Mouse (Mus musculus) thymus, postnatal 36 days (tissue): Measurements from ENCODE around the gene Mical2.
A peak's percentile ranks its signal among the peaks of the same experiment; 100 is the strongest.

Experiments used
- DNase-seq, 2 experiments: peaks; one replicate each; pipeline ENCODE4 v3.0.0; 2022; ENCODE audit warnings: mixed read lengths in 2 of 2

Mical2 gene

GRCm38 (mm10) chr7:112225615-112226262 lies at the start of gene Mical2:
Mical2 (plus strand) TSS chr7:112225856.
- DNase-seq: peak; percentile 75 to 84

- no peak for DNase-seq
Measured at GRCm38 (mm10) chr7:112176627-112177026, 49.0 kb upstream of the Mical2 start.

GRCm38 (mm10) chr7:112180235-112180705 lies 45.4 kb upstream of the Mical2 start:
- DNase-seq: peak; percentile 61 to 65

GRCm38 (mm10) chr7:112183258-112183841 lies 42.3 kb upstream of the Mical2 start:
- peak; percentile 81 to 83 for DNase-seq

GRCm38 (mm10) chr7:112184519-112185225 lies 41.0 kb upstream of the Mical2 start:
- DNase-seq: no peak

GRCm38 (mm10) chr7:112185226-112185745 lies 40.4 kb upstream of the Mical2 start:
- no peak for DNase-seq

- no peak for DNase-seq
Measured at GRCm38 (mm10) chr7:112186871-112187270, 38.8 kb upstream of the Mical2 start.

GRCm38 (mm10) chr7:112187536-112188459 lies 37.9 kb upstream of the Mical2 start:
- DNase-seq: no peak

GRCm38 (mm10) chr7:112192237-112192636 lies 33.4 kb upstream of the Mical2 start:
- no peak for DNase-seq

GRCm38 (mm10) chr7:112192778-112193177 lies 32.9 kb upstream of the Mical2 start:
- no peak for DNase-seq

- no peak for DNase-seq
Measured at GRCm38 (mm10) chr7:112194286-112194685, 31.4 kb upstream of the Mical2 start.

GRCm38 (mm10) chr7:112197461-112197860 lies 28.2 kb upstream of the Mical2 start:
- no peak for DNase-seq

GRCm38 (mm10) chr7:112199343-112199742 lies 26.3 kb upstream of the Mical2 start:
- no peak for DNase-seq

GRCm38 (mm10) chr7:112200761-112201160 lies 24.9 kb upstream of the Mical2 start:
- no peak for DNase-seq

GRCm38 (mm10) chr7:112202194-112202593 lies 23.5 kb upstream of the Mical2 start:
- no peak for DNase-seq

- no peak for DNase-seq
Measured at GRCm38 (mm10) chr7:112202843-112203242, 22.8 kb upstream of the Mical2 start.

GRCm38 (mm10) chr7:112203937-112204336 lies 21.7 kb upstream of the Mical2 start:
- DNase-seq: no peak

GRCm38 (mm10) chr7:112204380-112204963 lies 21.2 kb upstream of the Mical2 start:
- no peak for DNase-seq

- DNase-seq: peak in 1 of 2 experiments; percentile 44
Measured at GRCm38 (mm10) chr7:112205513-112205912, 20.1 kb upstream of the Mical2 start.

GRCm38 (mm10) chr7:112207717-112208116 lies 17.9 kb upstream of the Mical2 start:
- DNase-seq: no peak

GRCm38 (mm10) chr7:112208323-112209167 lies 17.1 kb upstream of the Mical2 start:
- peak; percentile 60 to 75 for DNase-seq
